Mouse (Mus musculus) small intestine, adult 2 months (tissue): ENCODE data around the gene 1700024G13Rik.

ENCODE experiments used
- CTCF ChIP-seq: fragments of 200-500 bp; IDR thresholded peaks from 2 replicates; pipeline ENCODE4 v1.5.1; 2012; ENCODE audit warnings: low read depth, mild to moderate bottlenecking, control low read depth, inconsistent platforms, low read length, moderate library complexity, mixed read lengths; ENCODE audit not compliant: insufficient replicate concordance, insufficient read length; ENCODE audit errors: extremely low read depth
- POLR2A ChIP-seq: fragments of 200-500 bp; IDR thresholded peaks from 2 replicates; pipeline ENCODE4 v1.6.1; 2012; ENCODE audit warnings: low read depth, mild to moderate bottlenecking, control low read depth, inconsistent platforms, low read length, moderate library complexity

DNA sequence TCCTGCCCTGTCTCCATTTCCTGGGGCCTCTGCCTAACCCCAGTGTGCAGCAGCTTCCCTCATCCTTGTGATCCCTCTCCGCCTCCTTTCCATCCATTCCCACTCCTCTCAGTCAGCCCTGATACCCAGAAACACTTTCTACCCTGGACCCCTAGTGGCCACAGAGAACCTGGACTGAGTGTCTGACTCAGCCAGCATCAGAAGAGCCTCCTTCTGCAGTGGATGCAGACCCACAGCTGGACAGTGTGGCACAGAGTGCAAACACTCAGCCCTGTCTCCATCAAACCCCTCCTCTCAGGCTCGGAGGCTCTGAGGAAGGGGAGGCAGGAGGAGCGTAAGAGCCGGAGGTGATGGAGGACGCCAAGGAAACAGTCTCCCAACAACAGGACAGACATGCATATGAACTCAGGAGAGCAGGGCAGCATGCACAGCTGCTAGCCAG lies 49.2 kb upstream of the 1700024G13Rik start:
- TF ChIP-seq CTCF: peak; percentile 20; the same call in 1 of the 2 replicates
- TF ChIP-seq POLR2A: no peak
